Mouse (Mus musculus): Measurements from ENCODE around the gene Aspscr1.

The Aspscr1 gene

DNA sequence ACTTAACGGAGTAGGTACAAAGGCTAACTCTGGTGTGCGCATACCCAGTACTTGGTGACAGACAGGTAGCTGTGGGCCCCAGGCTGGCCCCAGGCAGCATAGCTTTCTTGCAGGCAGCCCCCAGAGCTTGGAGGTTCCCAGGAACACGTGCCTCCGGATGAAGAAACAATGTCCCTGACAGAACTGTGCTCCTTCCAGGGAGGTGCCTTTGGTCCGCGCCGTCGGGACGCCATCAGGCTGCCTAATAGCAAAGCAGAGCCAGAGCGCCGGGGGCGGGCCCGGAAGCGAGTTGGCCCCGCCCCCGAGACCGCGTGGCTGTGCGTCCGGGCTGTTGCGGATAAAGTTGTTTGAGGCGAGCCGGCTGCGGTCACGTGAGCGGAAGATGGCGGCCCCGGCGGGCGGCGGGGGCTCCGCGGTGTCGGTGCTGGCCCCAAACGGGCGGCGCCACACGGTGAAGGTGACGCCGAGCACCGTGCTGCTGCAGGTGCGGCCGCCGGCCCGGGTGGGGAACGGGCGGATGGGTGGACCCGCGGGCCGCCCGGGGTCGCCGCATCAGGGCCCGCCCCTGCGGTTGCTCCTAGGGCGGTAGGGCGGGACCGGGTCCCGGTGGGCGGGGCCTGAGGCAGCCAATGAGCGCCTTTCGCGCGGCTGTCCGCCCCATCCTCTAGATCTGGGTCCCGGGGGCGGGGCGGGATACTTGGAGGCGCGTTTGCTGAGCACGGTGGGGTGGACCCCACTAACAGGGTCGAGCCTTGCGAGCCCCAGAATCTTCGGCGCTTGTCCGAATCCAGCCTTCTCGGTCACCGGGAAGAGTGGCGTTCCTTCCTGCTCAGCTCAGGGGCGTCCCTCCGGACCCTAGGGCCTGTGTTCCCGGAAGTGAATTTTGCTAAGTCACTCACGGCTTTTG is at the start of gene Aspscr1:
TSS of gene Aspscr1 (plus strand) at position 287 of the 907 bp plus-strand sequence.
- in situ Hi-C loops (cut with MboI, MseI): no loop called here

GRCm38 (mm10) chr11:120623961-120624679 is 48.7 kb upstream of the Aspscr1 start:
- in situ Hi-C loops (cut with MboI, MseI): no loop called here

- in situ Hi-C loops (cut with MboI, MseI): no loop called here
These were observed 48.1 kb upstream of the Aspscr1 start for GRCm38 (mm10) chr11:120624680-120625111.

GRCm38 (mm10) chr11:120625152-120625775 is 47.5 kb upstream of the Aspscr1 start, which contains the start of gene Sirt7:
Gene Sirt7 (minus strand): TSS chr11:120625240.
- in situ Hi-C loops (cut with MboI, MseI): no loop called here

GRCm38 (mm10) chr11:120626785-120627467 is 45.8 kb upstream of the Aspscr1 start:
- in situ Hi-C loops (cut with MboI, MseI): no loop called here

GRCm38 (mm10) chr11:120627468-120628300 is 45.1 kb upstream of the Aspscr1 start:
- in situ Hi-C loops (cut with MboI, MseI): no loop called here

GRCm38 (mm10) chr11:120628601-120629340 is 44.0 kb upstream of the Aspscr1 start:
- in situ Hi-C loops (cut with MboI, MseI): no loop called here

DNA sequence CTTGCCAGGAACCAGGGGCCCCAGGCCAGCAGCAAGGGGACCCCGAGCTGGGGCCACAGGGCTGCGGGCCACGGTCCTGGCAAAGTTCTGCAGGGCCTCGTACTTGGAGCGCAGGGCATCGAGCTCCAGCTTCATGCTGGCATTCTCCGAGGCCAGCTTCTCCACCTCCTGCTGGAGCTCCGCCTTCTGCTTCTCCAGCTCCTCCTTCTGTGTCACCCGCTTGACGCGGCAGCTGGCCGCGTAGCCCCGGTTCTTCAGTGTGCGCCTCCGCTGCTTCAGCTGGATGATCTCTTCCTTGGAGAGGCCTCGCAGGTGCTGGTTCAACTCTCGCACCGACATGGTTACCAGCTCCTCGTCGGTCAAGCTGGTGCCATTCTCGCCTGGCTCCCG is 43.4 kb upstream of the Aspscr1 start:
- in situ Hi-C loops (cut with MboI, MseI): no loop called here

DNA sequence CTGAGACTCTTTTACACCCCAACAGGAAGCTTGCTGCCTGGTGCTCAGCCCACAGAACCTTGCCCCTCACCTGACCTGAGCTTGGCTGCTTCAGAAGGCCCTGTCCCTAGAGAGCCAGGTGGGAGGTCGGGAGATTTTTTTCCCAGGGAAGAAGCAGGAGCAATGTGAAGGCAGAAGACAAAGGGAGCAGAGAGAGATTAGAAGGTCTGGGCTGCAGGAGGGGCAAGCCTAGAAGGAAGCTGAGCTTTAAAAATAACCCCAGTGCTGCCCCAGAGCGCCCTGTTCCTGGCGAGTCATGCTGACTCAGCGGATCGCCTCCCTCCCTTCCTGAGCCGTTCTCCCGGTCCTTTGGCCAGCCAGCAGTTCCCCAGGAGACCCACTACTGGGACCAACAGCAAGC is 42.9 kb upstream of the Aspscr1 start:
- in situ Hi-C loops (cut with MboI, MseI): no loop called here

GRCm38 (mm10) chr11:120630401-120630871 is 42.3 kb upstream of the Aspscr1 start:
- in situ Hi-C loops (cut with MboI, MseI): no loop called here

GRCm38 (mm10) chr11:120630881-120631725 is 41.7 kb upstream of the Aspscr1 start:
- in situ Hi-C loops (cut with MboI, MseI): no loop called here

- in situ Hi-C loops (cut with MboI, MseI): no loop called here
These were observed 40.9 kb upstream of the Aspscr1 start for GRCm38 (mm10) chr11:120631726-120632448.

GRCm38 (mm10) chr11:120632559-120633519 is 39.9 kb upstream of the Aspscr1 start:
- in situ Hi-C loops (cut with MboI, MseI): no loop called here

DNA sequence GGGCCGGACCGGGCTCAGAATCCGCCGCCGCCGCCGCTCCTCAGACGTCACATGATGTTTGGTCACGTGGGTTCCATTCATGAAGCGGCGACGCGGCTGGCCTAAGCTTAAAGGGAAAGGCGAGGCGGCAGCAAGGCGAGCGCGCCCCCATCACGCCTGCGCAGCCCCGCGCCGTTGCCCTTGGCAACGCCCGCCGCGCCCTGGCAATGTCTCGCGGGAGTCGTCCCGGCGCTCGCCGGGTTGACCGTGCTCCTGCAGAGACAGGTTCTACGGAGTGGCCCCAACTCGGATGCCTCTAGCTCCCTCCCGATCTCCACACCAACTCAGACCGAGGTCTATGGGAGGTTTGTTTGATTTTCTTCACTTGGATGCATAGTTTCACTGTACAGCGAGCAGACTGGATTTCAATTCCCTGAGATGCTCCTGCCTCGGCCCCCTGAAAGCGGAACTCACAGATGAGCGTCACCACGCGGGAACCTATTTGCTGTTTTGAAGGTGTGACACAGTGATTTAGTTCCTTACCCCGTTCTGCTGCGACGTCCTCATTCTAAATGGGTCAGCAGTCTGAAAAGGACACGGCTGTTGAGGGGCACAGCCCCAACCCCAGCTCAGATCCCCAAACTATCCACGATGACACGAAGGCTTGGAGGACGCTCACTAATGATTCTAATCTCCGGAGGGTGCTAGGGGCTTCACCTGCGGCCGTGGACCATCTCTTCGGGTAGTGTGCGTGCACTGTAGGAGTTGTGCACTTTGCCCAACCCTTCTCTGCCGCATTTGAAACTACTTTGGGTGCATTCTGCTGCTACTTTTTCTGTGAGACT is 39.0 kb upstream of the Aspscr1 start, which contains the start of gene Mafg:
TSS of gene Mafg (minus strand) at position 81 of the 824 bp plus-strand sequence.
- in situ Hi-C loops (cut with MboI, MseI): no loop called here

DNA sequence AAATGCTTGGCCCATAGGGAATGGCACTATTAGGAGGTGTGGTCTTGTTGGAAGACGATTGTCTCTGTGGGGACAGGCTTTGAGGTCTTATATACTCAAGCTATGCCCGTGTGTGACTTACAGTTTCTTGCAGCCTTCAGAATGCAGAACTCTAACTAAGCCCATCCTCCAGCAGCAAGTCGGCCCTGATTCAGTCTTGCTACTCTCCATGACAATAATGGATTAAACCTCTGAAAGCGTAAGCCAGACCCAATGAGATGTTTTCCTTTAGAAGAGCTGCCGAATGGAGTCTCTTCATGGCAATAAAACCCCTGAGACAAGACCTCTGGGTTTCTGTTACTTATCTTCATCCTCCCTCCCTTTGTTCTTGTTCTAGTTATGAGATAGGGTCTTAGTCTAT is 38.0 kb upstream of the Aspscr1 start:
- in situ Hi-C loops (cut with MboI, MseI): no loop called here

DNA sequence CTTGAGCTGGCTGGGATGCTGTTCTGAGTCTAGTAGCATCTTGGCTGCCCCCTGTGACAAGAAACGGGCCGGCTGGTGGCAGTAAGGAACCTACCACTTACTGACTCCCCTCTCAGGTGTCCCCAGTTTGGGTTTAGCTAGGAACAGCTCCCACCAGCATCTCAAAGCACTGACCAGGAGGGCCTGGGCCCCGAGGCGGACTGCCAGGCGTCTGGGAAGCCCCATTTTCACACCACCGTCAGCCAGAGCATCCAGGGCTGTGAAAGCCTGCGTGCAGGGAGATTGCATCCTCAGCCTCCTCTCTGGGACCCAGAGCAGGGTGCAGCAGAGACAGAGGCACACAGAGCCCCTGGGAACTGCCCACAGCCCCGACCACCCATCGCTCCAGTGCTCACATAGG is 31.5 kb upstream of the Aspscr1 start:
- in situ Hi-C loops (cut with MboI, MseI): no loop called here

Data from T-helper 1 cell (primary cell).